Mouse (Mus musculus): ENCODE measurements around the gene Tmeff2.

DNA sequence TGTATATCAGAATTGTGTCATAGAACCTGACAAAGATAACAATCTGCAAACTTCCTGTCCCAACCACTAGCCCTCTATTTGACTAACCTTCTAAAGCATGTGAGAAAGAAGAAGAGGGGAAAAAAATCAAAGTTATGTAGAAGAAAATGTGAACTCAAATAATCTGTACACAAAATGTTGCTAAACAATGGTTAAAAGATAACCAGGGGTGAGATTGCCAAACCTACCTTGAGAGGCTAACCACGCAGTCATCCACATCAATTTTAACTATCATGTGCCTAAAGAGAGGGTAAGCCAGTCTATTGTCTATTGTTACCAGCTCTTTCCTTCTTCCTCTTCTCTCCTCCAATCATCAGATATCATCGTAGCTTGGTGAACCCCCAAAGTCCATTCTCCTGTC lies 35.0 kb downstream of the Tmeff2 start:
- TF ChIP-seq GATA1 (IDR thresholded peaks at IDR 0.05; ENCODE audit: borderline replicate concordance, low read length) (no peak), FLI1 (IDR thresholded peaks at IDR 0.05; ENCODE audit: low read length) (no peak)
